Mouse (Mus musculus): ENCODE results near the gene Orai2. TPM values are rescaled to one million over a fixed set of nuclear protein-coding genes. Genes with fewer than 3 reads are reported as not detected.
A peak's percentile ranks its signal among the peaks of the same experiment; 100 is the strongest.
"Not testable (repeated sequence)": the region's sequence is repeated elsewhere in the genome, so short reads cannot be mapped to it uniquely, and the experiment has no call there.

The Orai2 gene
- polyA plus RNA-seq, 1 experiment, result 12.7 TPM

DNA sequence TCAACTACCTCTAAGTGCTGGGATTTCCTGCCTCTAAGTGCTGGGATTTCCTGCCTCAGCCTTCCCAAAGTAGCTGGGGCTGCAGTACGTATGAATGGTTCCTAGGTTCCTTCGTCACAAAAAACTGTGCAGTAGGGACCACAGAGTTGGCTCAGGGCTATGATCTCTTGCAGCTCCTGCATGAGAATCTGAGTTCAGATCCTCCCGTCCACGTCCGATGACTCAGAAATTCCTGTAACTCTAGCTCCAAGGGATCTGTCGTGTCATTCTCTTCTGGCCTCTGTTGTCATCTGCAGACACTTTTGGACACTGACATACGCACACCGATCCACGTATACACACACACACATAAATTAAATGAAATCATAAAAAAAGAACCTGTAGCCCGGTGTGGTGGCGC lies 42.2 kb upstream of the Orai2 start:
- Histone ChIP-seq H3K36me3 (ENCODE audit: control insufficient read depth, insufficient read depth, low read length) (no peaks in the 10 kb centered on the region), H3K4me3 (ENCODE audit: insufficient read depth, low read depth, low read length) (no peak overlapping the region), H3K4me1 (ENCODE audit: control insufficient read depth, insufficient read depth, low read length) (no peaks in the 10 kb centered on the region), H3K27me3 (replicated peaks; ENCODE audit: control insufficient read depth, insufficient read depth, low read length) (no peaks in the 10 kb centered on the region), H3K27ac (ENCODE audit: insufficient read depth, low read depth, low read length) (no peak overlapping the region)
- 88% methylated on average over 11 of the region's 11 CpGs for WGBS
- TF ChIP-seq POLR2A (IDR thresholded peaks at IDR 0.05; ENCODE audit: low read depth, low read length) (no peak), CTCF (conservative IDR thresholded peaks at IDR 0.05; ENCODE audit: insufficient read depth, insufficient read length, low read depth, low read length) (no peak)
- DNase-seq, result no peak

DNA sequence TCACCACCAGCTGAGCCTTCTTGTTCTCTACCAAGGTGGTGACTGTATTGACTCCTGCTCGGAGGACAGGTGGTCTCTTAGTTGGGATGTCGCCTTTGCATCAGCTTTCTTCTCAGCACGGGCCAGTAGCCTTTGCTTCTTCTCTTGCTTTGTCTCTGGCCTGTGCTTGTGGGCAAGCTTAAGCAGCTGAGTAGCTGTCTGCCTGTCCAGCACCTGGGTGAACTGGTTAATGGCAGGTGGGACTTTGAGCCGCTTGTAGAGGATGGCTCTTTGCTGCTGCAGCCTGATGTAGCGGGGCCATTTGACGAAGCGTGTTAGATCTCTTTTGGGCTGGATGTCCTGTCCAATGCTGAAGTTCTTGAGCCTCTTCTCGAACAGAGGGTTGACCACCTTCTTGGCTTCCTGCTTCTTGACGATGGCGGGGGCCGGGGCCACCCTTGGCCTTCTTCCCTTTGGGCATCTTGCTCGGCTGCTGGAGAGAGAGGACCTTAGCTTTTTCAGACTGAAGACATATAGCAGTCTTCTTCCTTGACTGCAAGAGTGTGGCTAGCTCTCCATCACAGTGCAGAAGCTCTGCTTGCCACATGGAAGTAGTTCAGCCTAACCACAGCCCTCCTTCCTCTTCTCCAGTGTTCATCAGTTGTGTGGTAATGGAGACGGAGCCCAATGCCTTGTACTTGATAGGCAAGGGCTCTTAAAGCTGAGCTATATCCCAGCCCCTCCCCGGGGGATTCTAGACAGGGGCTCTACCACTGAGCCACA lies 41.0 kb upstream of the Orai2 start:
- 91% methylated on average over 14 of the region's 14 CpGs for WGBS
- H3K4me3 ChIP-seq (ENCODE audit: insufficient read depth, low read depth, low read length); H3K4me1 ChIP-seq (ENCODE audit: control insufficient read depth, insufficient read depth, low read length); H3K27me3 ChIP-seq (replicated peaks; ENCODE audit: control insufficient read depth, insufficient read depth, low read length); H3K27ac ChIP-seq (ENCODE audit: insufficient read depth, low read depth, low read length); DNase-seq; H3K36me3 ChIP-seq (ENCODE audit: control insufficient read depth, insufficient read depth, low read length): not testable (repeated sequence)

DNA sequence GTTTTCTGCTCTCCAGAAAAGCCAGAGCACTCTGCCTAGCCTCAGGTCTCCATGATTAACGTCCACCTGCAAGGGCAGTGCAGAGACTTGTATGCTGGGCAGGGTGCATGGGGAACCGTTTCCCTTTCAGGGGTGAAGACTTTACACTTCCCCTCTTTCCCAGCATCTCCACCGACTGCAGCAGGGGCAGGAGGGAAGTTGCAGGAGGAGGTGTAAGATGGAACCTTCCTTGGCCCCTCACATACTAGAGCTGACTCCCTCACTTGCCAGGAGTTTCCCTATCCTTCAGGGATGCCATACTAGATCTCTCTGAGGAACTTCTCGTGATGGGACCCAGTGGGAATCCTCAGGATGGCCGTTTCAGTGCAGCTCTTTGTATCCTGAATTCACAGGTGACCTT lies 40.0 kb upstream of the Orai2 start:
- 59% methylated on average over 5 of the region's 5 CpGs for WGBS
- no peak for TF ChIP-seq POLR2A (IDR thresholded peaks at IDR 0.05; ENCODE audit: low read depth, low read length)
- TF ChIP-seq CTCF (conservative IDR thresholded peaks at IDR 0.05; ENCODE audit: insufficient read depth, insufficient read length, low read depth, low read length), result no peak
- H3K27ac ChIP-seq (ENCODE audit: insufficient read depth, low read depth, low read length), result no peak overlapping the region

DNA sequence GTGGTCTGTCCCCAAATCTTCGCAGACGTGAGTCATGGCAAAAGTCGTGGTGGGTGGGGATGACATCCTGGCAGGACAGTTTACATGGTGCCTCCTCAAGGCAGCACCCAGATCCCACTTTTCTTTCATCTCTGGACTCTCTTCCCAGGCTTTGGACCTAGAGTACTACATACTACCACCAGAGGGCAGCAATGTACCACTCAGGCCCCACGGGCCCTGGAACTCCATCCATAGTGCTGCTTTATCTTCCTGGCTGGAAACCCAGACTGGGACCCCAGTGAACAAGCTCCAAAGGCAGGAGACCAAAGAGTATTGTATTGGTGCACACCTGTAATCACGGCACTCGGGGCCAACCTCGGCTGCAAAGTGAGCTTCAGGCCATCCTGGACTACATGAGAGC lies 31.3 kb upstream of the Orai2 start:
- 30% methylated on average over 7 of the region's 7 CpGs for WGBS

More for the DNA sequence above, 40.0 kb upstream of the Orai2 start:
- DNase-seq, result no peak
- Histone ChIP-seq H3K27me3 (replicated peaks; ENCODE audit: control insufficient read depth, insufficient read depth, low read length) (no peaks in the 10 kb centered on the region), H3K36me3 (ENCODE audit: control insufficient read depth, insufficient read depth, low read length) (no peaks in the 10 kb centered on the region), H3K4me1 (ENCODE audit: control insufficient read depth, insufficient read depth, low read length) (no peaks in the 10 kb centered on the region), H3K4me3 (ENCODE audit: insufficient read depth, low read depth, low read length) (no peak overlapping the region)

DNA sequence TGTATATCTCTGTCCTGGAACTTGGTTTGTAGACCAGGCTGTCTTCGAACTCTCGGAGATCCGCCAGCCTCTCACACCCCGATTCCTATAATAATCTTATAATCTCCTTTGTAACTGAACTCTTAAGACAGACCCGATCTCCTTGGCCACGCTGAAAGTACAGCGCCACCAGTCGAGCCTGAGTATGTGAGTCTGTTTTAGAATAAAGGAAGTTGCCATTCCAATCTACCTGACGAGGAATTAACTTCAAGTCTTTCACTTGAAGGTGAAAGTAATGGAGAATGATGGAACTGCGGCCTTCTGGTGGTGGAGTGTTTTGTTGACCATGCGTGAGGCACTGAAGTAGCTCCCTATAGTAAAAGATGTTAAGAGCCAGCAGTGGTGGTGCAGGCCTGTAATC lies 29.0 kb upstream of the Orai2 start:
- H3K4me1 ChIP-seq (ENCODE audit: control insufficient read depth, insufficient read depth, low read length), result peaks cover 7% of the 10 kb centered on the region; the same call in 1 of the 2 replicates
- no peaks in the 10 kb centered on the region for H3K27me3 ChIP-seq (replicated peaks; ENCODE audit: control insufficient read depth, insufficient read depth, low read length)
- H3K4me3 ChIP-seq (ENCODE audit: insufficient read depth, low read depth, low read length), result no peak overlapping the region
- 29% methylated on average over 11 of the region's 11 CpGs for WGBS
- DNase-seq, result peak; percentile 25
- no peaks in the 10 kb centered on the region; the same call in 1 of the 2 replicates for H3K36me3 ChIP-seq (ENCODE audit: control insufficient read depth, insufficient read depth, low read length)
- peak overlapping the region; percentile 29; the same call in 1 of the 2 replicates for H3K27ac ChIP-seq (ENCODE audit: insufficient read depth, low read depth, low read length)
- no peak for TF ChIP-seq CTCF (conservative IDR thresholded peaks at IDR 0.05; ENCODE audit: insufficient read depth, insufficient read length, low read depth, low read length)
- no peak for TF ChIP-seq POLR2A (IDR thresholded peaks at IDR 0.05; ENCODE audit: low read depth, low read length)

More for the DNA sequence above, 31.3 kb upstream of the Orai2 start:
- H3K36me3 ChIP-seq (ENCODE audit: control insufficient read depth, insufficient read depth, low read length), result no peaks in the 10 kb centered on the region
- H3K4me3 ChIP-seq (ENCODE audit: insufficient read depth, low read depth, low read length), result no peak overlapping the region
- no peaks in the 10 kb centered on the region for H3K27me3 ChIP-seq (replicated peaks; ENCODE audit: control insufficient read depth, insufficient read depth, low read length)
- peak; percentile 74 for DNase-seq
- no peak overlapping the region for H3K27ac ChIP-seq (ENCODE audit: insufficient read depth, low read depth, low read length)
- TF ChIP-seq CTCF (conservative IDR thresholded peaks at IDR 0.05; ENCODE audit: insufficient read depth, insufficient read length, low read depth, low read length), result peak; percentile 94
- no peak for TF ChIP-seq POLR2A (IDR thresholded peaks at IDR 0.05; ENCODE audit: low read depth, low read length)
- peaks cover 7% of the 10 kb centered on the region; the same call in 1 of the 2 replicates for H3K4me1 ChIP-seq (ENCODE audit: control insufficient read depth, insufficient read depth, low read length)

DNA sequence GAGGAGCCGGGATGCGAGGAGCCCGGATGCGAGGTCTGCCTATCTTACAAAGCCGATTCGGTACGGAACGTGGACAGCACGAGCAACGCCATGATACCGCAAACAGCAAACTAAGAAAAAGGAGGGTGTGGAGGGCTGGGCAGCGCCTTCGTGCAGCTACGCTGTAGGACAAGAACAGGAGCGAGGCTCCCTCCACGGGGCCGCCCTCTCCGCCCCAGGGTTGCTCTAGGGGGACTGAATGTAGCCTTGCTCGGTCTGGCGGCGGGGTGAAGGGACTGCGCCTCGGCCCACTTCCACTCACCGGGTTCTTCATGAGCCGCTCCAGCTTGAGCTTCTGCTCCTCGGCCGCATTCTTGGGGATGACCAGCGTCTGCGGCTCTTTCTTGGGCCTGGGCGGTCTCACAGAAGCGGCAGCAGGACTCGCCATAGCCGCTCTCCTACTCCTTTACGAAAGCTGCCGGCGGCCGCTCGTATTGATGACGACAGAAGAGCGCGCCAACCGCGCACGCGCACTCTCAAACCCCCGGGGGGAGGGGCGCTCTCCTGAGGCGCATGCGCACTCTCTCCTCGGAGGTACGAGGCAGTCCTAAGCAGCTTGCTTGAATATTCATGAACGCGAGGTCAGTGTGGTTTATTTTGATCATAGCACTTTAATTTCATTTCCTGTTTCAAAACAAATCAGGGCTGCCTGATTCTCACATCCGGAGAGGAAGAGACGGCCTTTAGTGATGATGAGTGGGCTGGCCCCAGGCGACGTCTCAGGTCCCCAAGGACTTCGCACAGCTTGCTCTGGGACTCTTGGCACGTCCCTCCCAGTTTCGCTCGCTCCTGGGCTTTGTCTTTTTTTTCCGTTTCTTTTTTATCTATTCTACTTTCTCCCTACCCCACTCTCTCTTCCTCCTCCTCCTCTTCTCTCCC lies 28.2 kb upstream of the Orai2 start, which contains the start of gene Prkrip1:
Prkrip1 (minus strand) TSS at position 490 of the 918 bp plus-strand sequence.
- TF ChIP-seq POLR2A (IDR thresholded peaks at IDR 0.05; ENCODE audit: low read depth, low read length), result no peak
- TF ChIP-seq CTCF (conservative IDR thresholded peaks at IDR 0.05; ENCODE audit: insufficient read depth, insufficient read length, low read depth, low read length), result no peak
- peak; percentile 96 for DNase-seq
- Histone ChIP-seq H3K36me3 (ENCODE audit: control insufficient read depth, insufficient read depth, low read length) (no peaks in the 10 kb centered on the region; the same call in 1 of the 2 replicates), H3K4me3 (ENCODE audit: insufficient read depth, low read depth, low read length) (peak within 1 kb of the TSS; percentile 94), H3K27me3 (replicated peaks; ENCODE audit: control insufficient read depth, insufficient read depth, low read length) (no peaks in the 10 kb centered on the region), H3K27ac (ENCODE audit: insufficient read depth, low read depth, low read length) (peak within 1 kb of the TSS; percentile 67), H3K4me1 (ENCODE audit: control insufficient read depth, insufficient read depth, low read length) (peaks cover 7% of the 10 kb centered on the region; the same call in 1 of the 2 replicates)
- WGBS, result under 1% methylated on average over 62 of the region's 62 CpGs

DNA sequence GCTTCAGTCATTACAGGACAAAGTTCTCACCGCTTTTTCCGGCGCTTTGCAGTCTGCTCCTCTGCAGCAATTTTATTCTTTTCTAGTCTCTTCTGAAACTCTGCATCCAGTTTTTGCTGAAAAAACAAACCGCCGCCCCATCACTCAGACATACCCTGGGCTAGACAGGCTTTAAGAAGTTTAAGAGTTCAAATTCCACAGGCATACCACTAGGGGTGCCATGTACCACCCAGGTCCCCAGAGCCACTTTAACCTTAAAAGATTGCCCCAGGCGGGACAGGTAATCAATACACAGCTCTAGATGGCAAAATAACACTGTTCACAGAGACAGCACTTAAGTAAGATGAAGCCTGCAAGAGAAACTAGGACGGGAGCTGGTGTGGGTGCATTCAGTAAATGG lies 21.4 kb upstream of the Orai2 start:
- WGBS, result 86% methylated on average over 7 of the region's 7 CpGs
- no peak for TF ChIP-seq POLR2A (IDR thresholded peaks at IDR 0.05; ENCODE audit: low read depth, low read length)
- no peak overlapping the region for H3K4me3 ChIP-seq (ENCODE audit: insufficient read depth, low read depth, low read length)
- H3K4me1 ChIP-seq (ENCODE audit: control insufficient read depth, insufficient read depth, low read length), result no peaks in the 10 kb centered on the region
- no peaks in the 10 kb centered on the region for H3K27me3 ChIP-seq (replicated peaks; ENCODE audit: control insufficient read depth, insufficient read depth, low read length)
- no peak overlapping the region for H3K27ac ChIP-seq (ENCODE audit: insufficient read depth, low read depth, low read length)
- no peak for DNase-seq
- H3K36me3 ChIP-seq (ENCODE audit: control insufficient read depth, insufficient read depth, low read length), result no peaks in the 10 kb centered on the region; the same call in 1 of the 2 replicates

Data from kidney, adult 2 months (tissue).